Mouse (Mus musculus): ENCODE data around the gene Gtf2a1. TPM values are rescaled to one million over a fixed set of nuclear protein-coding genes. Genes with fewer than 3 reads are reported as not detected.

The Gtf2a1 gene
- polyA plus RNA-seq (2014; fragmentation: Nextera tagmentation; extraction: Ambion mirVana), result 24.7 and 25.2 TPM in 2 replicates

GRCm38 (mm10) chr12:91589847-91590690 lies at the start of gene Gtf2a1:
TSS of gene Gtf2a1 (minus strand) at chr12:91590487.
- Histone ChIP-seq H3K27me3 (ENCODE audit: control insufficient read depth, insufficient read depth, low read length) (no peaks in the 10 kb centered on the region), H3K36me3 (ENCODE audit: control insufficient read depth, insufficient read depth, low read length) (peaks cover 8% of the 10 kb centered on the region), H3K27ac (replicated peaks in 1 of 2; ENCODE audit: control insufficient read depth in 1 of 2, insufficient read depth in 1 of 2, low read depth in 2 of 2, low read length in 2 of 2) (peak within 1 kb of the TSS; percentile 98 to 100), H3K9me3 (ENCODE audit: control insufficient read depth, low read length) (no peaks in the 10 kb centered on the region), H3K4me1 (ENCODE audit: control insufficient read depth in 2 of 2, insufficient read depth in 2 of 2, low read length in 2 of 2) (peaks cover 2 to 10% of the 10 kb centered on the region in 2 experiments), H3K4me3 (ENCODE audit: control insufficient read depth in 1 of 2, insufficient read depth in 1 of 2, low read depth in 1 of 2, low read length in 2 of 2) (peak within 1 kb of the TSS; percentile 90 to 96), H3K4me2 (ENCODE audit: low read length) (peak within 1 kb of the TSS; percentile 81), H3K9ac (ENCODE audit: low read length) (peak within 1 kb of the TSS; percentile 100)
- peak; percentile 87 for ATAC-seq (ENCODE audit: insufficient number of reproducible peaks, insufficient read depth, low FRiP score, low read depth)
- WGBS, result under 1% methylated on average over 63 of the region's 99 CpGs

GRCm38 (mm10) chr12:91638351-91638750 lies 48.1 kb upstream of the Gtf2a1 start:
- Histone ChIP-seq H3K36me3 (ENCODE audit: control insufficient read depth, insufficient read depth, low read length) (no peaks in the 10 kb centered on the region), H3K27ac (replicated peaks in 1 of 2; ENCODE audit: control insufficient read depth in 1 of 2, insufficient read depth in 1 of 2, low read depth in 2 of 2, low read length in 2 of 2) (no peak overlapping the region), H3K9ac (ENCODE audit: low read length) (no peak overlapping the region), H3K4me3 (ENCODE audit: control insufficient read depth in 1 of 2, insufficient read depth in 1 of 2, low read depth in 1 of 2, low read length in 2 of 2) (no peak overlapping the region), H3K4me1 (ENCODE audit: control insufficient read depth in 2 of 2, insufficient read depth in 2 of 2, low read length in 2 of 2) (peaks cover 7 to 8% of the 10 kb centered on the region in 2 experiments), H3K9me3 (ENCODE audit: control insufficient read depth, low read length) (no peaks in the 10 kb centered on the region), H3K4me2 (ENCODE audit: low read length) (no peak overlapping the region), H3K27me3 (ENCODE audit: control insufficient read depth, insufficient read depth, low read length) (no peaks in the 10 kb centered on the region)
- no peak for ATAC-seq (ENCODE audit: insufficient number of reproducible peaks, insufficient read depth, low FRiP score, low read depth)
- WGBS, result 80% methylated on average over 3 of the region's 3 CpGs

DNA sequence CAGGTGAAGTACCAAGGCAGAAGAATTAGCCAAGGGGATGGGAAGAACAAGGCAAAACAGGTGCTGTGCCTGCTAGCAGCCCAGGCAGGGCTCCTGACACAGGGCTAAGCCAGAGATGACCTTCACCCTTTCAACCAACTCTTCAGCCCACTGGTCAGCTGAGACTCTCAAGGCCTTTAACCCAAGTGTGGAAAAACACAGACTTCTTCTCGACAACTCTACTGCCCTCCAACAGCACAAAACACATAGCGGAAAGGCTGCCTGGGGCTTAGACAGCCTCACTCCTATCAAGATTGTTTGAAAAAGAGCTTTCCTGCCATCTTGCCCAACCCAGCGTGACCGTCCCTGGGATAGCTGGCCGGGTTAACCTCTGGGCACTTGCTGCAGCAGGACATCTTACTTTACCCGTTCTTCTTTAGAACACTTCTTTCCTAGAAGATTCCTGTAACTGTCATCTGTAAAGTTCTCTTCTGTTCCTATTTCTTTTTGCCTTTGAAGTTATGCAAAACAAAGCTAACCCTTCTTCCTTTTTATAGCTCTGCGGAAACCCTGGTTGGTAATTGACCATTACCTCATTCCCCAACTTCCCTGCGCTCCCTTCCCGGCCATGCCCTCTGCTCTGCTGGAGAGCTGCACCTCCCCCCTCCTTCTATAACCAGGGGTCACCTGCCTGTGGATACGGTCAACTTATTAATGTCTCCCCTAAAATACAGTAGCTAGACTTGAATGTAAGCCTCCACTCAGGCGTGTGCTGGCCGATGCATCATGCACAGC lies 47.0 kb upstream of the Gtf2a1 start:
- H3K4me3 ChIP-seq (ENCODE audit: control insufficient read depth in 1 of 2, insufficient read depth in 1 of 2, low read depth in 1 of 2, low read length in 2 of 2), result no peak overlapping the region
- no peak overlapping the region for H3K4me2 ChIP-seq (ENCODE audit: low read length)
- no peak overlapping the region for H3K9ac ChIP-seq (ENCODE audit: low read length)
- 77% methylated on average over 12 of the region's 12 CpGs for WGBS
- no peak for ATAC-seq (ENCODE audit: insufficient number of reproducible peaks, insufficient read depth, low FRiP score, low read depth)
- H3K36me3 ChIP-seq (ENCODE audit: control insufficient read depth, insufficient read depth, low read length), result no peaks in the 10 kb centered on the region
- no peak overlapping the region for H3K27ac ChIP-seq (replicated peaks in 1 of 2; ENCODE audit: control insufficient read depth in 1 of 2, insufficient read depth in 1 of 2, low read depth in 2 of 2, low read length in 2 of 2)
- no peaks in the 10 kb centered on the region for H3K27me3 ChIP-seq (ENCODE audit: control insufficient read depth, insufficient read depth, low read length)
- peaks cover 7 to 8% of the 10 kb centered on the region in 2 experiments for H3K4me1 ChIP-seq (ENCODE audit: control insufficient read depth in 2 of 2, insufficient read depth in 2 of 2, low read length in 2 of 2)
- no peaks in the 10 kb centered on the region for H3K9me3 ChIP-seq (ENCODE audit: control insufficient read depth, low read length)

GRCm38 (mm10) chr12:91626482-91626881 lies 36.2 kb upstream of the Gtf2a1 start:
- Histone ChIP-seq H3K4me2 (ENCODE audit: low read length) (no peak overlapping the region), H3K4me3 (ENCODE audit: control insufficient read depth in 1 of 2, insufficient read depth in 1 of 2, low read depth in 1 of 2, low read length in 2 of 2) (no peak overlapping the region), H3K27me3 (ENCODE audit: control insufficient read depth, insufficient read depth, low read length) (no peaks in the 10 kb centered on the region), H3K4me1 (ENCODE audit: control insufficient read depth in 2 of 2, insufficient read depth in 2 of 2, low read length in 2 of 2) (no peaks in the 10 kb centered on the region), H3K27ac (replicated peaks in 1 of 2; ENCODE audit: control insufficient read depth in 1 of 2, insufficient read depth in 1 of 2, low read depth in 2 of 2, low read length in 2 of 2) (no peak overlapping the region), H3K9me3 (ENCODE audit: control insufficient read depth, low read length) (no peaks in the 10 kb centered on the region), H3K9ac (ENCODE audit: low read length) (no peak overlapping the region), H3K36me3 (ENCODE audit: control insufficient read depth, insufficient read depth, low read length) (no peaks in the 10 kb centered on the region)
- no peak for ATAC-seq (ENCODE audit: insufficient number of reproducible peaks, insufficient read depth, low FRiP score, low read depth)
- 68% methylated on average over 5 of the region's 5 CpGs for WGBS

GRCm38 (mm10) chr12:91625013-91625412 lies 34.7 kb upstream of the Gtf2a1 start:
- H3K9ac ChIP-seq (ENCODE audit: low read length), result no peak overlapping the region
- no peak overlapping the region for H3K4me3 ChIP-seq (ENCODE audit: control insufficient read depth in 1 of 2, insufficient read depth in 1 of 2, low read depth in 1 of 2, low read length in 2 of 2)
- 63% methylated on average over 1 of the region's 1 CpGs for WGBS
- H3K36me3 ChIP-seq (ENCODE audit: control insufficient read depth, insufficient read depth, low read length), result no peaks in the 10 kb centered on the region
- no peaks in the 10 kb centered on the region for H3K4me1 ChIP-seq (ENCODE audit: control insufficient read depth in 2 of 2, insufficient read depth in 2 of 2, low read length in 2 of 2)
- no peaks in the 10 kb centered on the region for H3K9me3 ChIP-seq (ENCODE audit: control insufficient read depth, low read length)
- H3K4me2 ChIP-seq (ENCODE audit: low read length), result no peak overlapping the region
- no peak overlapping the region for H3K27ac ChIP-seq (replicated peaks in 1 of 2; ENCODE audit: control insufficient read depth in 1 of 2, insufficient read depth in 1 of 2, low read depth in 2 of 2, low read length in 2 of 2)
- no peaks in the 10 kb centered on the region for H3K27me3 ChIP-seq (ENCODE audit: control insufficient read depth, insufficient read depth, low read length)
- ATAC-seq (ENCODE audit: insufficient number of reproducible peaks, insufficient read depth, low FRiP score, low read depth), result no peak

GRCm38 (mm10) chr12:91609425-91609824 lies 19.1 kb upstream of the Gtf2a1 start:
- Histone ChIP-seq H3K4me1 (ENCODE audit: control insufficient read depth in 2 of 2, insufficient read depth in 2 of 2, low read length in 2 of 2) (0 out of 4 replicates have a peak, but pooled peaks cover 0 to 3% of the 10 kb centered on the region in 2 experiments), H3K4me3 (ENCODE audit: control insufficient read depth in 1 of 2, insufficient read depth in 1 of 2, low read depth in 1 of 2, low read length in 2 of 2) (no peak overlapping the region), H3K27me3 (ENCODE audit: control insufficient read depth, insufficient read depth, low read length) (no peaks in the 10 kb centered on the region), H3K9ac (ENCODE audit: low read length) (no peak overlapping the region), H3K27ac (replicated peaks in 1 of 2; ENCODE audit: control insufficient read depth in 1 of 2, insufficient read depth in 1 of 2, low read depth in 2 of 2, low read length in 2 of 2) (no peak overlapping the region), H3K36me3 (ENCODE audit: control insufficient read depth, insufficient read depth, low read length) (no peaks in the 10 kb centered on the region), H3K4me2 (ENCODE audit: low read length) (no peak overlapping the region), H3K9me3 (ENCODE audit: control insufficient read depth, low read length) (no peaks in the 10 kb centered on the region)
- ATAC-seq (ENCODE audit: insufficient number of reproducible peaks, insufficient read depth, low FRiP score, low read depth), result no peak
- 80% methylated on average over 5 of the region's 5 CpGs for WGBS

- ATAC-seq (ENCODE audit: insufficient number of reproducible peaks, insufficient read depth, low FRiP score, low read depth), result no peak
- Histone ChIP-seq H3K27ac (replicated peaks in 1 of 2; ENCODE audit: control insufficient read depth in 1 of 2, insufficient read depth in 1 of 2, low read depth in 2 of 2, low read length in 2 of 2) (no peak overlapping the region), H3K36me3 (ENCODE audit: control insufficient read depth, insufficient read depth, low read length) (no peaks in the 10 kb centered on the region), H3K4me1 (ENCODE audit: control insufficient read depth in 2 of 2, insufficient read depth in 2 of 2, low read length in 2 of 2) (0 out of 4 replicates have a peak, but pooled peaks cover 0 to 3% of the 10 kb centered on the region in 2 experiments), H3K9me3 (ENCODE audit: control insufficient read depth, low read length) (no peaks in the 10 kb centered on the region), H3K27me3 (ENCODE audit: control insufficient read depth, insufficient read depth, low read length) (no peaks in the 10 kb centered on the region), H3K4me2 (ENCODE audit: low read length) (no peak overlapping the region), H3K4me3 (ENCODE audit: control insufficient read depth in 1 of 2, insufficient read depth in 1 of 2, low read depth in 1 of 2, low read length in 2 of 2) (no peak overlapping the region), H3K9ac (ENCODE audit: low read length) (no peak overlapping the region)
- WGBS, result 72% methylated on average over 7 of the region's 7 CpGs
Measured at GRCm38 (mm10) chr12:91607678-91608077, 17.4 kb upstream of the Gtf2a1 start.
